Mouse (Mus musculus): ENCODE results near the gene Mrpl10. TPM values are rescaled to one million over a fixed set of nuclear protein-coding genes. Genes with fewer than 3 reads are reported as not detected.
A peak's percentile ranks its signal among the peaks of the same experiment; 100 is the strongest.

Mrpl10 gene
- total and polyA plus RNA-seq, 3 experiments, result 104 to 132 (median 119) TPM

DNA sequence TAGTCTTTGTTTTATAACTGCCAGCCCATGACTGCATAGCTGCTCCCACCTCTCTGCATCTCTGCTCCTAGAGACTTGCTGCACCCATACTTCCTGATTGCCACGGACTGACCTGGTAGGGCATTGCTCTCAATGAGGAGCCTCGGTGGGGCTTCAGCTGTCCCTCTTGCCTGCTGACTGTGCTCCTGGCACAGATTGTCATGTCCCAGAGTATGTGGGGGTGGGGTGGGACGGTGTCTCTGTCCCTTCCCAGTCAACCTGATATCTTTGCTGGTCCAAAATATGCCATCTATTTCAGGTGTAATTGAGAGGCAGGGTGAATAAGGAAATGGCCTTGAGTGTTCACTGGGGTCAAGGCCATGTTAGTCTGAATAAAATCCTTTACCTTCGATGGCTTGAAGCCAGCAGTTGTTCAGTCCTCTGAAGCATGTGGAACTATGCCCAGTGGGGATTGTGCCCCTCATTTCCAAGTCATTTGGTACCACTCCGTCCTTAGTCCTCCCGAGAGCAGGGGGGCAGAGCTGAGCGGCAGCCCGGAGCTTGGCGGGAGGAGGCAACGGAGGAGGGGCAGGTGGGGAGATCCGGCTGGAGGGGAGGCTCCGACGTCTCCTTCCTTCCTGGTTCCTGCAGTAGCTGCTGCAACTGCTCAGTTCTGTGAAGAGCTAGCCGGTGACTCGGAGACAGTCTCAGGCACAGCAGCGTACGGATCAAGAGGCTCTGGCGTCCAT, 9.0 kb downstream of the Mrpl10 start, which contains the start of gene Osbpl7 (continued):
- peak; percentile 75; the same call in 1 of the 2 replicates for TF ChIP-seq MEF2A (IDR thresholded peaks at IDR 0.05; ENCODE audit: borderline replicate concordance, low read depth, low read length)
- peak; percentile 82; the same call in 1 of the 2 replicates for TF ChIP-seq E2F4 (IDR thresholded peaks at IDR 0.05; ENCODE audit: insufficient replicate concordance, low read depth, low read length)
- TF ChIP-seq CHD2 (IDR thresholded peaks at IDR 0.05; ENCODE audit: low read length), result peak; percentile 11; the same call in 1 of the 2 replicates
- peak; percentile 89 for TF ChIP-seq TCF12 (IDR thresholded peaks at IDR 0.05; ENCODE audit: low read depth, low read length)
- peak; percentile 59; the same call in 1 of the 2 replicates for TF ChIP-seq ZMIZ1 (IDR thresholded peaks at IDR 0.05; ENCODE audit: low read depth, low read length)
- TF ChIP-seq NRF1 (IDR thresholded peaks at IDR 0.05; ENCODE audit: low read depth, low read length), result peak; percentile 40; the same call in 1 of the 2 replicates
- TF ChIP-seq SIN3A (IDR thresholded peaks at IDR 0.05; ENCODE audit: low read length), result peak; percentile 88
- TF ChIP-seq GABPA (IDR thresholded peaks at IDR 0.05; ENCODE audit: insufficient replicate concordance, low read depth, low read length), result peak; percentile 70

DNA sequence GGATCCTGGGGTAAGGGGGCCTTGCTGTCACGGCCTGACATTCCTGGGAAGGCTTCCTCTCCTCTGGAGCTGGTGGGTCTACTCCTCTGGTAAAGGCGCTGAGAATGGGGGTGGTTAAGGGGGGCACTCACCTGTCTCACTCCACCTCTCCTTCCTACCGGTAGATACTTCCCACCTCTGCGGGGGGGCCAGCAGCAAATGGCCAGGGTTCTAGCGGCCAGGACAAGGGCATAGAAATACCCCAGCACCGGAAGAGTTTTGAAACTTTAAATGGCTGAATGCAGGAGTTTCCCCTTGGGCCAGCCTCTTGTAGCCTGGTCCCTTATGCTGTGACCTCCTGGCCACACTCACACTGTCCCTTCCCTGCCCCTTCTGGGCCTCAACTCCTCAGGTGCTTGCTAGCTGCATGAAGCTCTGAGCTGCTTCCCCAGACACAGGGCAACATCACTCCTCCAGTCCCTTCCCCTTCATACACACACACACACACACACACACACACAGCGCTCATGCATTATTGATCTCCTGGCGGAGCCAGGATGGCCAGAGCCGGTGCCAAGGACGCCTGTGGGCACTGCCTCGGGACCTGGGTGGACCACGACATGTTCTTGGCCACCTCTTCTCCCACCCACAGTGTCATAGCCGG, 9.7 kb downstream of the Mrpl10 start:
- DNase-seq (ENCODE audit: extremely low read depth), result no peak
- no peaks in the 10 kb centered on the region for H3K27me3 ChIP-seq (replicated peaks)
- dilution Hi-C loops (cut with MboI; ENCODE audit: extremely low pct_ligation_motif_present, extremely low pct_unique_long_range_greater_than_20kb, low sequenced_read_pairs) (no loop called here), in situ Hi-C loops (cut with MboI; ENCODE audit: low pct_ligation_motif_present, low pct_unique_long_range_greater_than_20kb, low sequenced_read_pairs) (no loop called here)
- no peaks in the 10 kb centered on the region for H3K9me3 ChIP-seq (replicated peaks; ENCODE audit: low read length)
- peak overlapping the region; percentile 74 to 95 (median 92) for H3K4me3 ChIP-seq (replicated peaks in 1 of 3; ENCODE audit: low read depth in 2 of 3, low read length in 2 of 3, poor library complexity in 1 of 3)
- H3K9ac ChIP-seq (ENCODE audit: insufficient read depth, low read depth), result peak overlapping the region; percentile 81
- no peak for TF ChIP-seq POLR2AphosphoS2 (IDR thresholded peaks at IDR 0.05; ENCODE audit: low read depth, low read length)
- TF ChIP-seq NRF1 (IDR thresholded peaks at IDR 0.05; ENCODE audit: low read depth, low read length), result 0 out of 2 replicates have a peak, but pooled peaks have one; percentile 0
- 0 out of 2 replicates have a peak, but pooled peaks have one; percentile 11 for TF ChIP-seq SIN3A (IDR thresholded peaks at IDR 0.05; ENCODE audit: low read length)
- TF ChIP-seq USF1 (IDR thresholded peaks at IDR 0.05; ENCODE audit: low read depth, low read length), result no peak
- H3K36me3 ChIP-seq (replicated peaks in 1 of 2; ENCODE audit: control insufficient read depth in 1 of 2, insufficient read depth in 1 of 2, low read length in 1 of 2), result peaks cover 52 to 63% of the 10 kb centered on the region in 2 experiments
- H3K79me2 ChIP-seq (replicated peaks; ENCODE audit: control insufficient read depth, extremely low read depth, insufficient read depth, poor library complexity, severe bottlenecking), result peaks cover 15% of the 10 kb centered on the region
- H3K4me1 ChIP-seq (ENCODE audit: control insufficient read depth in 1 of 2, insufficient read depth in 2 of 2), result peaks cover 14 to 29% of the 10 kb centered on the region in 2 experiments
- peak overlapping the region; percentile 40 for H3K27ac ChIP-seq (ENCODE audit: insufficient read depth, low read depth)
- H3K4me2 ChIP-seq (ENCODE audit: insufficient read depth, low read depth, poor library complexity, severe bottlenecking), result peak overlapping the region; percentile 92

DNA sequence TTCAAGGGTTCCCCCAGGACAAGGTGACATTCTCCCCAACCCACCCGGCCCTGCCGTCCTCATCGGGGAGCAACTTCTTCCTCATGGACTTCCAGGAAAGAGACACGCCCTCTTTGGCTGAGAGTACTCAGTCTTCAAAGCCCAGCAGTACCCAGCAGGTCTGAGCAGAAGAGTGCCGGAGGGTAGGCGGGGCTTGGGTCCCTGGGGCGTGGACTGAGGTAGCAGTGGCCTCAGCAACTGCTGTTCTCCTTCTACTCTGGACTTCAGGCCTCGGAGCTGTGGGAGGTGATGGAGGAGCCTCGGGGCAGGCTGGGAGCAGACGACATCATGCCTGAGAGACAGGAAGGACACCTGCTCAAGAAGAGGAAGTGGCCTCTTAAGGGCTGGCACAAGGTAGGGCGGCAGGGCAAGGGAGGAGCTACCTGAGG, 10.9 kb downstream of the Mrpl10 start:
- DNase-seq (ENCODE audit: extremely low read depth), result peak; percentile 79
- dilution Hi-C loops (cut with MboI; ENCODE audit: extremely low pct_ligation_motif_present, extremely low pct_unique_long_range_greater_than_20kb, low sequenced_read_pairs), result no loop called here
- peaks cover 14 to 29% of the 10 kb centered on the region in 2 experiments for H3K4me1 ChIP-seq (ENCODE audit: control insufficient read depth in 1 of 2, insufficient read depth in 2 of 2)
- no peak overlapping the region for H3K27ac ChIP-seq (ENCODE audit: insufficient read depth, low read depth)
- H3K79me2 ChIP-seq (replicated peaks; ENCODE audit: control insufficient read depth, extremely low read depth, insufficient read depth, poor library complexity, severe bottlenecking), result peaks cover 15% of the 10 kb centered on the region
- peak overlapping the region; percentile 81; the same call in 1 of the 2 replicates for H3K9ac ChIP-seq (ENCODE audit: insufficient read depth, low read depth)
- in situ Hi-C loops (cut with MboI; ENCODE audit: low pct_ligation_motif_present, low pct_unique_long_range_greater_than_20kb, low sequenced_read_pairs), result no loop called here
- peaks cover 55 to 64% of the 10 kb centered on the region in 2 experiments for H3K36me3 ChIP-seq (replicated peaks in 1 of 2; ENCODE audit: control insufficient read depth in 1 of 2, insufficient read depth in 1 of 2, low read length in 1 of 2)
- H3K9me3 ChIP-seq (replicated peaks; ENCODE audit: low read length), result no peaks in the 10 kb centered on the region
- H3K4me2 ChIP-seq (ENCODE audit: insufficient read depth, low read depth, poor library complexity, severe bottlenecking), result peak overlapping the region; percentile 92
- no peaks in the 10 kb centered on the region for H3K27me3 ChIP-seq (replicated peaks)
- peak overlapping the region; percentile 74 to 95 (median 92) for H3K4me3 ChIP-seq (replicated peaks in 1 of 3; ENCODE audit: low read depth in 2 of 3, low read length in 2 of 3, poor library complexity in 1 of 3)
- TF ChIP-seq ELF1 (IDR thresholded peaks at IDR 0.05; ENCODE audit: low read depth, low read length), result peak; percentile 59
- peak; percentile 35; the same call in 1 of the 2 replicates for TF ChIP-seq NELFE (IDR thresholded peaks at IDR 0.05; ENCODE audit: low read depth, low read length)
- TF ChIP-seq ZKSCAN1 (IDR thresholded peaks at IDR 0.05; ENCODE audit: borderline replicate concordance, low read depth, low read length), result no peak
- TF ChIP-seq MAZ (IDR thresholded peaks at IDR 0.05; ENCODE audit: low read depth, low read length), result no peak
- TF ChIP-seq JUN (IDR thresholded peaks at IDR 0.05; ENCODE audit: insufficient read depth, low read depth, low read length), result no peak
- TF ChIP-seq SIN3A (IDR thresholded peaks at IDR 0.05; ENCODE audit: low read length), result peak; percentile 70; the same call in 1 of the 2 replicates
- peak; percentile 56; the same call in 1 of the 2 replicates for TF ChIP-seq POLR2A (IDR thresholded peaks at IDR 0.05; ENCODE audit: low read depth, low read length)
- TF ChIP-seq MAFK (IDR thresholded peaks at IDR 0.05; ENCODE audit: insufficient replicate concordance, low read length), result no peak
- no peak for TF ChIP-seq SMC3 (IDR thresholded peaks at IDR 0.05; ENCODE audit: low read depth, low read length)
- peak; percentile 51; the same call in 1 of the 2 replicates for TF ChIP-seq TCF12 (IDR thresholded peaks at IDR 0.05; ENCODE audit: low read depth, low read length)
- TF ChIP-seq MXI1 (IDR thresholded peaks at IDR 0.05; ENCODE audit: low read depth, low read length), result peak; percentile 78
- TF ChIP-seq HCFC1 (IDR thresholded peaks at IDR 0.05; ENCODE audit: low read depth, low read length), result 0 out of 2 replicates have a peak, but pooled peaks have one; percentile 36
